Mouse (Mus musculus): ENCODE measurements around the gene Atxn7.

- TF ChIP-seq CTCF (IDR thresholded peaks at IDR 0.05; ENCODE audit: low read depth), result no peak
- no peak for TF ChIP-seq EP300 (IDR thresholded peaks at IDR 0.05; ENCODE audit: low read depth)
These were observed 27.2 kb upstream of the Atxn7 start for GRCm38 (mm10) chr14:13934052-13934371.
